Mouse (Mus musculus) lung, embryonic 16.5 days (tissue): ENCODE data around the gene 1110059E24Rik. TPM values are rescaled to one million over a fixed set of nuclear protein-coding genes. Genes with fewer than 3 reads are reported as not detected.

ENCODE experiments used
- ATAC-seq: fragments of 200-750 bp; cut with Nextera tagmentation; 2 replicates; pipeline ENCODE4 v1.8.0; 2017; ENCODE audit warnings: low read depth, mild to moderate bottlenecking, moderate library complexity
- H3K27ac ChIP-seq: fragments of 300-500 bp; sonication (generic); 2 replicates; pipeline ENCODE4 v1.5.1; 2014; ENCODE audit warnings: mild to moderate bottlenecking, control low read depth, low read length
- H3K27me3 ChIP-seq: fragments of 300-500 bp; sonication (generic); 2 replicates; pipeline ENCODE4 v1.6.1; 2014; ENCODE audit warnings: low read depth, low read length, mixed read lengths; ENCODE audit not compliant: control insufficient read depth, insufficient read depth
- H3K36me3 ChIP-seq: fragments of 300-500 bp; sonication (generic); 2 replicates; pipeline ENCODE4 v1.6.1; 2014; ENCODE audit warnings: low read length; ENCODE audit not compliant: control insufficient read depth, insufficient read depth
- H3K4me1 ChIP-seq: fragments of 300-500 bp; sonication (generic); replicated peaks from 2 replicates; pipeline ENCODE4 v1.6.1; 2014; ENCODE audit warnings: low read length, mixed read lengths; ENCODE audit not compliant: control insufficient read depth, insufficient read depth
- H3K4me2 ChIP-seq: fragments of 300-500 bp; sonication (generic); 2 replicates; pipeline ENCODE4 v1.6.1; 2014; ENCODE audit warnings: low read depth, low read length, control low read depth
- H3K4me3 ChIP-seq: fragments of 300-500 bp; sonication (generic); 2 replicates; pipeline ENCODE4 v1.5.1; 2014; ENCODE audit warnings: mild to moderate bottlenecking, low read length, control low read depth
- H3K9ac ChIP-seq: fragments of 300-500 bp; sonication (generic); 2 replicates; pipeline ENCODE4 v1.6.1; 2014; ENCODE audit warnings: low read length, control low read depth
- H3K9me3 ChIP-seq: fragments of 300-500 bp; sonication (generic); 2 replicates; pipeline ENCODE4 v1.6.1; 2016; ENCODE audit warnings: low read length; ENCODE audit not compliant: control insufficient read depth
- WGBS: fragments of 180-500 bp; shearing (Covaris S2); extraction: QIAGEN DNeasy Blood & Tissue Kit; methylation state at CpG from one replicate; pipeline ENCODE4 v1.1.7; 2014; 5-methylcytosine and 5-hydroxymethylcytosine counted together
- polyA plus RNA-seq: library from polyadenylated mRNA; unstranded; fragments of >200 nt; fragmentation: Nextera tagmentation; extraction: Ambion mirVana; gene quantifications from 2 replicates; pipeline ENCODE4 v1.2.1, GENCODE M21; 2015

Gene 1110059E24Rik
- polyA plus RNA-seq, 1 experiment from 2014 or later = 74.4 TPM

DNA sequence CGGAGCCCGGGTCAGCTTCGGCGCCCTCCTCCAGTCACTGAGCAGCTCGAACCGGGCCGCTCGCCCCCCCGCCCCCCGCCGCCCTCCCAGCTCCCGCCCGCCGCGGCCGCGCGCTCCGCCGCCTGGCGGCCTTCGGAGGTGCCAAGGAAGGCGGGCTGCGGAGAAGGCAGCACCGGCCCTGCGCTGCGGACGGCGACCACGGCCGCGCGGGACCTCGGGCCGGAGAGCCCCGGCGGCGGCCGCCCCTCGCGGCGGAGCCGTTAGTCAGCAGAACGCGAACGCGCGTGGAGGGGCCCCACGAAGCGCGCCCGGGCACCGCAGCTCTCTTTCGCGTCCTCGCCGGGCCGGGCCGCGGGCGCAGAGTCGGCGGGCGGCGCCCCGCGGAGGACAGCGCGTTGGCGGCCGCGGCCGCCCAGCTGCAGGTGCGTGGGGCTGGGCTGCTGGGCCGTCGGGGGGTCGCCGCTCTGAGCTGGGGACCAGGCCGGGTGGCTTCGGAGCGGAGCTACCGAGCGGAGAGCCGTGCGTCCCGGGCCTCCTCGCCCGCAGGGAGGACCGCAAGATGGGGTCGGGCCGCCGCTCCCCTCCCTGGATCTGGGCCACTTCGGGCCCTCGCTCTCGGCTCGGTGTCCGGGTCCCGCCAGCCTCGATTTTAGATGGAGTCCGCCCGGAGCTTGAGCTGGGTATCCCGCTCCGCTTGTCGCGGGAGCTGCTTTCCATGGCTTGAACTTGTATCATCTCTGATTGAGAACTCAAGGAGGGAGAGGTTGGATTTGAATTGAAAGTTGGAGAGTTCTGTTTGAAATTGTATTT lies 601 bp upstream of the 1110059E24Rik start, which contains the start of gene Abhd17b:
Gene Abhd17b, plus strand, starts transcription at position 14 of the 810 bp plus-strand sequence.
- H3K9me3 ChIP-seq = no peaks in the 10 kb centered on the region
- H3K9ac ChIP-seq = peak within 1 kb of the TSS; percentile 93
- ATAC-seq = peak; percentile 43
- peak within 1 kb of the TSS; percentile 98 for H3K27ac ChIP-seq
- H3K36me3 ChIP-seq = no peaks in the 10 kb centered on the region
- peaks cover 24% of the 10 kb centered on the region for H3K4me1 ChIP-seq
- under 1% methylated on average over 49 of the region's 105 CpGs for WGBS
- no peaks in the 10 kb centered on the region for H3K27me3 ChIP-seq
- H3K4me3 ChIP-seq = peak within 1 kb of the TSS; percentile 97
- H3K4me2 ChIP-seq = peak within 1 kb of the TSS; percentile 84

DNA sequence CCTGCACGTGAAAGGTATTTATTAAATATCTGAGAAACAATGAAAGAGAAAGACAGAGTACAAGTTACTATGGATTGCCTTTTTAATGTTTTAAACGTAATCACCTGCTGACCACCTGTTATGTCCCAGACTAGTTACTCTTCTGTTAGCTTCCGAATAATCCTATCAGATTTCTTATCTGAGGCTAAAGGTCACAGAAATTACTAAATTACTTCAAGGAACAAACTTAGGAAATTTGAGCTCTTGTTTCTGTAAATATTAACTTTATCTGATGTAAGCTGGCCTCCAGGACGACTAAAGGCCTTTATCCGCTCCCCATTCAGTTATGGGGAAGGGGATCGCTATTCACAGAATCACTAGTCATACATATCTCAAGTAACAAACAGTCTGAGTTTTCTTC lies 1.1 kb downstream of the 1110059E24Rik start:
- peaks cover 24% of the 10 kb centered on the region for H3K4me1 ChIP-seq
- peak overlapping the region; percentile 98 for H3K27ac ChIP-seq
- ATAC-seq = no peak
- WGBS = 24% methylated on average over 6 of the region's 6 CpGs
- H3K4me3 ChIP-seq = peak overlapping the region; percentile 97
- no peaks in the 10 kb centered on the region for H3K36me3 ChIP-seq
- peak overlapping the region; percentile 83 for H3K9ac ChIP-seq
- H3K4me2 ChIP-seq = peak overlapping the region; percentile 84
- H3K27me3 ChIP-seq = no peaks in the 10 kb centered on the region
- no peaks in the 10 kb centered on the region for H3K9me3 ChIP-seq

GRCm38 (mm10) chr19:21646142-21646541 lies 6.6 kb downstream of the 1110059E24Rik start:
- H3K27me3 ChIP-seq = no peaks in the 10 kb centered on the region
- no peak overlapping the region for H3K4me2 ChIP-seq
- no peak overlapping the region for H3K27ac ChIP-seq
- WGBS = 53% methylated on average over 6 of the region's 6 CpGs
- no peak; the same call in 1 of the 2 replicates for ATAC-seq
- peaks cover 2% of the 10 kb centered on the region for H3K4me1 ChIP-seq
- H3K9me3 ChIP-seq = no peaks in the 10 kb centered on the region
- no peak overlapping the region for H3K9ac ChIP-seq
- no peaks in the 10 kb centered on the region for H3K36me3 ChIP-seq
- no peak overlapping the region for H3K4me3 ChIP-seq

DNA sequence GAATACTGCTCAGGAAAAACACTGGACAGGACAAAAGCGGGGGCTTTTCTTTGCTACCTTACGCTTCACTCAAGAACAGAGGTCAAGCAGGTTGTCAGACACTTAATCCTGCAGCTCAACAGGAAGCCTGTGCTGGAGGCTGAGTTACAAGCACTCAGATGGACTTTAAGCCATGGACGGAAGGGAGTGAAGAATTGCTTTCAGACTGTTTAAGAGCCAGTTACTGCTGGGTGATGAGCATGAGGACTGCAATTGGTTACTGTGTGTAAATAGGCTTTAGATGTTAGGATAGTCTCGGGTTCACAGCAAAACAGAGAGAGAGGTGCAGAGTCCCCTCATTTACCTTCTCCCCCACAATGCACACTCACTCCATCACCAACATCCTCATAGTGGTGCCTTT lies 7.5 kb downstream of the 1110059E24Rik start:
- no peaks in the 10 kb centered on the region for H3K36me3 ChIP-seq
- H3K27me3 ChIP-seq = no peaks in the 10 kb centered on the region
- H3K4me3 ChIP-seq = no peak overlapping the region
- H3K9me3 ChIP-seq = no peaks in the 10 kb centered on the region
- no peak for ATAC-seq
- WGBS = 66% methylated on average over 4 of the region's 4 CpGs
- H3K9ac ChIP-seq = no peak overlapping the region
- H3K4me2 ChIP-seq = no peak overlapping the region
- H3K4me1 ChIP-seq = no peaks in the 10 kb centered on the region
- H3K27ac ChIP-seq = no peak overlapping the region

DNA sequence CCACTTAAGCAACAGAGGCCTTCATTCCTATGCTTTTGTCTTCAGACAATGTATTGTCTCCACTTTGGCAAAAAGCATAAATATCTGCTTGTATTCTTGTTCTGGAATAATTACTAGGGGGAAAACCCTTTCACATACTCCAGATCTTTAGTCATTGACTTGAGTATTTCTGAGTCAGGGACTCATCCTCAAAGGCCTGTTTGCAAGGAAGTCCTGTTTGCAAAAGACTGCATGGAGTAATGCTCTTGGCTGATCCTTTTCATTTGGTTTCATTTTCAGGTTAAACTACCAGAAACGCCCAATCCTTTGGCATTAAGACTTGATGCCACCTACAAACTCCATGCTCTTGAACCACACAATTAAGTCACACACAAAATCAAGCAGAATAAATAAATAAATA lies 8.8 kb downstream of the 1110059E24Rik start:
- no peak overlapping the region for H3K9ac ChIP-seq
- H3K4me1 ChIP-seq = no peaks in the 10 kb centered on the region
- 81% methylated on average over 1 of the region's 1 CpGs for WGBS
- no peak for ATAC-seq
- H3K4me3 ChIP-seq = no peak overlapping the region
- H3K4me2 ChIP-seq = no peak overlapping the region
- H3K27ac ChIP-seq = no peak overlapping the region
- no peaks in the 10 kb centered on the region for H3K9me3 ChIP-seq
- H3K27me3 ChIP-seq = no peaks in the 10 kb centered on the region
- no peaks in the 10 kb centered on the region for H3K36me3 ChIP-seq

GRCm38 (mm10) chr19:21637672-21638071 lies 15.1 kb downstream of the 1110059E24Rik start:
- 47% methylated on average over 7 of the region's 7 CpGs for WGBS
- H3K27me3 ChIP-seq = no peaks in the 10 kb centered on the region
- no peak overlapping the region for H3K4me3 ChIP-seq
- no peaks in the 10 kb centered on the region for H3K36me3 ChIP-seq
- no peaks in the 10 kb centered on the region for H3K9me3 ChIP-seq
- H3K9ac ChIP-seq = no peak overlapping the region
- H3K4me1 ChIP-seq = 0 out of 2 replicates have a peak, but pooled peaks cover 4% of the 10 kb centered on the region
- peak overlapping the region; percentile 80 for H3K27ac ChIP-seq
- peak; percentile 78 for ATAC-seq
- peak overlapping the region; percentile 32; the same call in 1 of the 2 replicates for H3K4me2 ChIP-seq

DNA sequence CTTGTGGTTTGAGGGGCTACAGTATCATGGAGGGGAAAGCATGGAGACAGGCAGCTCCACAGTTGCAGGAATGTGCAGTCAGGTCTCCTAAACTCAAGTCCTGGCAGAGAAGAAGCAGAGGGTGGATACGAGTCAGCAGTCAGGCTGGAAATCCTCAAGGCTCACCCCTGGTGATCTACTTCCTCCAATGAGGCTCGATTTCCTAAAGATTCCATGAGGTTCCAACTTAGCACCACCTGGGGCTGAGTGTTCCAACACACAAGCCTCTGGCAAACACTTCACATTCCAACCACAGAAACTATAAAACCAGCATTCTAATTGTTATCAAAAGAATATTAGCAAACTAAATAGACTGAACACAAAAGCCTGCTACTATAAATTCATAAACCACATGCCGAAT lies 15.9 kb downstream of the 1110059E24Rik start:
- Histone ChIP-seq H3K9me3 (no peaks in the 10 kb centered on the region), H3K27ac (peak overlapping the region; percentile 77), H3K27me3 (no peaks in the 10 kb centered on the region), H3K4me2 (no peak overlapping the region), H3K4me1 (0 out of 2 replicates have a peak, but pooled peaks cover 4% of the 10 kb centered on the region), H3K4me3 (no peak overlapping the region), H3K9ac (no peak overlapping the region), H3K36me3 (no peaks in the 10 kb centered on the region)
- WGBS = 53% methylated on average over 3 of the region's 3 CpGs
- peak; percentile 85 for ATAC-seq

- ATAC-seq = no peak
- 0 out of 2 replicates have a peak, but pooled peaks cover 4% of the 10 kb centered on the region for H3K4me1 ChIP-seq
- H3K36me3 ChIP-seq = no peaks in the 10 kb centered on the region
- no peak overlapping the region for H3K27ac ChIP-seq
- no peaks in the 10 kb centered on the region for H3K9me3 ChIP-seq
- H3K4me2 ChIP-seq = no peak overlapping the region
- no peak overlapping the region for H3K9ac ChIP-seq
- H3K27me3 ChIP-seq = no peaks in the 10 kb centered on the region
- 74% methylated on average over 2 of the region's 2 CpGs for WGBS
- H3K4me3 ChIP-seq = no peak overlapping the region
Measured at GRCm38 (mm10) chr19:21635406-21635805, 17.4 kb downstream of the 1110059E24Rik start.

DNA sequence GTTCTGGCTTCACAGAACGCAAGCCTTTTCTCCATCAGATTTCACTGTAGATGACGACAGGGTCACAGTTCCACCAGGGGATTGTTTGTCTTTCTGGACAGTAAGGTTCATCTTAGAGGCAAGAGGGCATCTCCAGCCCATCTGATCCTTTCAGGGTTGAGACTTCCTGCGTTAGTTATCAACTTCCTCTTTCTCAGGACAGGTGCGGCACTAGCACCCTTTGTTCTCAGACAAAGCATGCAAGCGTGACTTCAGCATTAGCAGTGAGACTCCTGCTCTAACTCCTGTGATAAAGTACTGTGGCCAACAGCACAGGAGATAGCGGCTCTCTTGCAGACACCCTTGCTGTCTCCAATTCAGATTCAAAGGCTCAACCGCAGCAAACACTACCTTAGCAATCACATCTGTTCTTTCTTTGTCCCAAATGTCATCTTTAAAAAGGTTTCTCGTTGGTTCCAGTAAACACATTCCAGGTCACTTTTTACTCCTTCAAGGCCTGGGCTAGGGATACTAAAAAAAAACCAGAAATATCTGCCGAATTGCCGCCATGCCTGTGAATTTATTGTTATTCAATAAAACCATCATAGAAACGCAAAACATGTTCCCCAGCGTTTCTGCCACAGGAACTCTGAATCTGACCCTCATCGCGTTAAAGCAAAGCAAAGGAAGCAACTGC lies 22.0 kb downstream of the 1110059E24Rik start:
- WGBS = 51% methylated on average over 14 of the region's 14 CpGs
- ATAC-seq = no peak
- Histone ChIP-seq H3K27ac (peak overlapping the region; percentile 36; the same call in 1 of the 2 replicates), H3K9me3 (no peaks in the 10 kb centered on the region), H3K27me3 (no peaks in the 10 kb centered on the region), H3K36me3 (no peaks in the 10 kb centered on the region), H3K9ac (no peak overlapping the region), H3K4me1 (peaks cover 2% of the 10 kb centered on the region; the same call in 1 of the 2 replicates), H3K4me3 (no peak overlapping the region), H3K4me2 (no peak overlapping the region)
